Mouse (Mus musculus) gastrocnemius, postnatal 14 days (tissue): ENCODE results near the gene Scnn1a. TPM values are rescaled to one million over a fixed set of nuclear protein-coding genes. Genes with fewer than 3 reads are reported as not detected.

Experiments
- DNase-seq: peaks from one replicate; pipeline ENCODE4 v3.0.0; 2021; ENCODE audit warnings: mixed read lengths
- intact Hi-C: fragments of 180-260 bp; cut with DNase I; formaldehyde crosslinking; loops from one replicate; pipeline ENCODE4 v1.15.1; 2025; ENCODE audit warnings: low total_unique reads
- total RNA-seq, 2 experiments: library from RNA; stranded (reverse); gene quantifications; 2 replicates each; pipeline ENCODE4 v1.2.3; 2021

Gene Scnn1a
- total RNA-seq, 2 experiments from 2014 or later, result 0.22 to 0.27 TPM

DNA sequence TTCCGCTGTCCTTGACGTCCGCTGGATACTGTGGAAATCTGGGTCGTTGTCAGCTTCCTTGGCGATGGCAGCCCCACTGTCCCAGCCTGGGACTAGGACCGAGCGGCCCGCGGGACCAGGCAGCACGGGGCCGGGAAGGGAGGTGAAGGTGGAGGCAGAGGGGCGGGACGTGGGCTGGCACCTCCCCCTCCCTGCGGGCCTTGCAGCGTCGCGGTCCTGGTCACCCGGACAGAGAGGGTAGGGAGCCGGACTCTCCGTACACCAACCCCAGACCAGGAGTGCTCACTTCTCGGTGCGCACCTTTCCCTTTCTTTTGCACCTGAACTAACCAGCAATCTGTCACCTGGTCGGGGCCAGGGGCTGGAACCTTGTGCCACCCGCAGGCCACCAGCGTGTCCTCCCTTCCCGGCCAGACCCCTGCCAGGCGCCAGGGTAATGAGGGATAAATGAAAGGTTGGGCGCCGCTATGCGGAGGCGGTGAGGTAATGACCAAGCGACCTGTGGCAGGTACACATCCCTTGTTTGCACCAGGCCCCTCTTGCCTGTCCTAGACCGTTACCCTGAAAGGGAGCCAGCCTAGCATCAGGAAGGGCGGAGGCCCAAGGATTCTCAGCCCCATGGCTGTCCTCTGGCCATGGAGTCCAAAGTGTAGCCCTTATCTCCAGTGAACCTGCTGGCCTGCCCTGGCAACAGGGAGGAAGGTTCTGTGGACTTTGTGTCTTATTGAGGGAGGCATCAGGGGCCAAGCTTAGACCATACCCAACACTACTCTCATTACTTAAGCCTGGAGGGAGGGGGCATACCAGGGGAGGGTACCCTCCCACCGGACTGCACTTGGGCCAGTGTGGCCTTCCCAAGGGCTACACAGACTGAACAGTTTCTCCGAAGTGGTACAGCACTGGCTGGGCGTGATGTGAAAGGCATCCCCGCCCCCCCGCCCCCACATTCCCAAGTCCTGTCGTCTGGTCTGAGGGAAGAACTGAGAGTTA is 60.2 kb downstream of the Scnn1a start, which contains the start of gene Plekhg6:
Gene Plekhg6, minus strand, starts transcription at position 422 of the 989 bp plus-strand sequence.
- peak; percentile 5 for DNase-seq
- intact Hi-C loops, result no loop called here

DNA sequence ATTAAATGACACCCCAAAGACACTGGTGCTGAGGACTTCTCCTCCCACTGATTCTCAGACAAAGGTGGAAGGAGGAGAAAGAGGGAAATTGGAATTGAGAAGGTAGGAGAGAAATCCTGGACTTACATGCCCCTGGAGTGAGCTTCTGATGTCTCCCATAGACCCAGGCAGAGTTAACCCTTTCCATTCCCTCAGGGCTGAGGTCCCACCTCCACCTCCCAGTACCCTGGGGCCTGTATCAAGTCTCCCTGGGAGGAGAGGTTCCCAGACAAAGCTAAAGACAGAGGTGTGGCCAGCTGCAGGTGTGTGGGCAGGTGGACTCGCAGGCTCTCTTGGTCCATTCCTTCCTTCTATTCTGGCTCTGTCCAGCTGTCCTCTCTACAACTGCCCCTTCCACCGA is 61.6 kb downstream of the Scnn1a start:
- DNase-seq, result no peak
- intact Hi-C loops, result no loop called here

DNA sequence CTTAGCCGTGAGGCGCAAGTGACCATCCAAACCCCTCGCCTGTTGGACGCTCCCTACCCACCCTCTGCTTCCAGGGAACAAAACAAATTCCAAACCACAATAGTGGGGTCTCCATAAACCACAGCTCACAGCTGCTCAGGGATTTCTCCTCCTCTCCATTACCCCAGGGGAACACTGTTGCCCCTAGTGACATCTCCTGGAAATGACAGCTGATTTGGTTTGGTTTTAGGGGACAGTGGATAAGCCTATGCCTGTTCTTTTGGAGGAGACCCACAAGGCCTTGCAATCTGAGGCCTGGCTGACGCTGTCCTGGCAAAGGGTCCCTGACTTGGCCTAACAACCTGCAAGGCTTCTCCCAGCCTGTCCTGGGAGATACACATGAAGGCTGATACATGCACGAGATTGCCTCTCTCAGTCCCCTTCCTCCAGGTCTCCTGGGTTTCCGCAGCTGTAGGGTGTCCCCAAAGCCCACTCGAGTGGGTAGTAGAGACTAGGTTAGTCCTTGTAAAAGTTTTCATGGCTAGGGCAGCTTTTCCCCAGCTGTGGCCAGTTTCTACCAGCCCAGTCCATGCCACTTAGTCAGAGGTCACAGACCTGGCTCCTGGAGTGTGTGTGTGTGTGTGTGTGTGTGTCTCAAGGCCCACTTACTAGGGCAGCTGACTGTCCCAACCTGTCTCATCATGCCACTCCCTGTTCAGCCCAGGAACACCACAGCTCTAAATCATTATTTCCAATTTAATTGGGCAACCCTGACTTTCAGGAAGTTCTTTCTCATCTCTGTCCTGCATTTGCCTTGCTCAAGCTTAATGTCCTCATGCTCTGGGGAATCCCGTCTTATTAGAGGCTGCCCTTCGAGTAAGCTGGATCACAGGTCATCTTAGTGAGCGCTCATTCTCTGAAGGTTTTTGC is 64.9 kb downstream of the Scnn1a start:
- intact Hi-C loops, result no loop called here

DNA sequence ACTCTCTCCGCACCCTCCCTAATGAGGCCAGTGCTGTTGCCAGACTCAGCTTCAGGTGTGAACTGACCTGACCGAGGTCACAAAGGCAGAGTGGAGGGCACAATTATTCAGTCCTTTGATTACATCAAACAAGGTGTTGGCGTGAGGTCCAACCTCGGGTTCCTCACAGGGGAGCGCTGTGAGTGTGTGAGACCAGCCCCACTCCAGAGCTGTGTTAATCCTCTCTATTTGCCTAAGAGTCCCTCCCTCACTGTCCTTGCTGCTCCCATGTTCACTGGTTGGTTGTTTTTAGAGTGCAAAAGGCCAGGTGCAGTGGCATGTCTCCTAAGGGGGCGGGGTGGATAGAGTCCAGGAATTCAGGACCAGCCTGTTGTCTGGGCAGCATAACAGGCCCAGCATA is 65.6 kb downstream of the Scnn1a start:
- intact Hi-C loops, result no loop called here
- DNase-seq, result no peak

More for the DNA sequence above, 64.9 kb downstream of the Scnn1a start:
- no peak for DNase-seq

DNA sequence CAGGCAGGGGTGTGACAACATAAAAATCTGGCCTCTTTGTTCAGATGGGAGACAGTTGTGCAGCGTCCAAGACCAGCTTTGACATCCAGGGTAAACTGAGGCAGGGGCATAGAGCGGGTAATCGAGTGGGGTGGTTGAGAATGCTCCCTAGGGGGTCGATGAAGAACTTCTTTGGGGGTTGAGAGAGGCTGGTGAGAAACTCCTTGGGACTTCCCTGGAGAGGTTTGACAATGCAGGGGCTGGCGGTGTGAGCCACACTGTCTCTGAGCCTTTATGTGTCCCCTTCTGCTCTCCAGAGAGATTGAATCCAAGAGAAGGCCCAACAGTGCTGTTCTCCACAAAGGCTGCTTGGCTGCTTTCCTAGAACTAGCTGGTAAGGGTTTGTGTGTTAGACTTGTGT is 69.4 kb downstream of the Scnn1a start:
- intact Hi-C loops, result no loop called here

More for the DNA sequence above, 69.4 kb downstream of the Scnn1a start:
- DNase-seq, result no peak

Other genes with a start within 250 kb of the Scnn1a start
- gene Chd4, start 224.7 kb upstream of the Scnn1a start, total RNA-seq, result 10 to 100 TPM; 75.1 to 84.3 TPM
- gene Nop2, start 188.8 kb upstream of the Scnn1a start, total RNA-seq, result 10 to 100 TPM; 16.0 to 20.4 TPM
- 10 to 100 TPM; 24.0 to 28.7 TPM for gene Iffo1, start 175.4 kb upstream of the Scnn1a start, total RNA-seq
- gene Gapdh, start 154.2 kb upstream of the Scnn1a start, total RNA-seq, result over 10,000 TPM in 1 of 2 experiments, 1,000 to 10,000 TPM in 1; 9,479 to 10,041 TPM
- 10 to 100 TPM; 18.4 to 18.7 TPM for gene Ncapd2, start 129.0 kb upstream of the Scnn1a start, total RNA-seq
- 100 to 1,000 TPM; 214 to 227 TPM for gene Mrpl51, start 128.9 kb upstream of the Scnn1a start, total RNA-seq
- 10 to 100 TPM; 10.7 to 11.3 TPM for gene Vamp1, start 105.1 kb upstream of the Scnn1a start, total RNA-seq
- 1 to 10 TPM; 2.2 to 2.3 TPM for gene Tapbpl, start 88.8 kb upstream of the Scnn1a start, total RNA-seq
- under 1 TPM in 1 of 2 experiments, not detected in 1; 0.16 TPM for gene Cd27, start 83.6 kb upstream of the Scnn1a start, total RNA-seq
- gene Tuba3a, start 34.6 kb upstream of the Scnn1a start, total RNA-seq, result not detected
- gene Ltbr, start 6.8 kb upstream of the Scnn1a start, total RNA-seq, result 10 to 100 TPM; 24.8 to 26.3 TPM
- 10 to 100 TPM; 42.1 to 42.3 TPM for gene Tnfrsf1a, start 28.7 kb downstream of the Scnn1a start, total RNA-seq
- not detected for gene Plekhg6, start 60.1 kb downstream of the Scnn1a start, total RNA-seq
- 10 to 100 TPM; 47.6 to 76.0 TPM for gene Cd9, start 174.1 kb downstream of the Scnn1a start, total RNA-seq
- 10 to 100 TPM; 25.4 to 29.5 TPM for gene Vwf, start 226.1 kb downstream of the Scnn1a start, total RNA-seq